Mouse (Mus musculus) MN1 (cell line): ENCODE results near the gene Nlrp10.

Source experiments
- DNase-seq: peaks from one replicate; pipeline ENCODE4 v3.0.0-alpha.2; 2016; ENCODE audit warnings: low spot score

Gene Nlrp10

DNA sequence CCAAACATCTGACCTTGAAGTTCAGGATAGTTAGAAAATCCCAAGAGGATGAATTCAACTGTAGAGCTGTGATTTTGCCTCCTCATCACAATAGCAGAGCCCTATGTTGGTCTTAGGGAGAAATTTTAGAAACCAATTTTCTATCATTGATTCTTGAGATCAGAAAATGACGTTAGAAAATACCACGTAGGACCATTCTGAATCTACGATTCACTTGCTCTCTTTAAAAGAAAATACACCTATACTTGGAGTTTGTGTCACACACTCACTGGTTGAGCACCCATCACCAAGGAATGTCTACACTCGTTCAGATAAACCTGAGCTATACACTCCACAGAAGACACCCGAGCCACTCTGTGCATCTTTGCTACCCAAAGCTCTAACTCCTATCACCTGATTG is 35.7 kb downstream of the Nlrp10 start, which contains the start of gene Olfr519:
TSS of gene Olfr519 (minus strand) at position 101 of the 400 bp plus-strand sequence.
- DNase-seq = no peak

DNA sequence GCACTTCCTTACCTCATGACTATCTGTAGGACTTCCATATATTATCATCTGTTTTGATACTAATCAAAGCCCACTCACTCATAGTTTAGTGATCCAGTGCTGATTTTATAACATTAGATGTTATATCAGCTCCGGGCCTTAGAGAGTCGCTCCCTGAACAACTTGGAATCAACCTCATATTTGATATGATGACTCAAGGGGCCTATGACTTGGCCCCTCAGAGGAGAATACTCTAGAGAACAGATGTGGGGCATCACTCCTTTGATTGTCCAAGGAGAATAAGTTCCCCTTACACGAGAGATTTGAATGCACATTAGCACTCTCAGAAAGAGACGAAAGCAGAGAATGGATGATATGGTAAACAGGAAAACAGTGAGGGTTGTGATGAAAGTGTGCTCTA is 45.1 kb downstream of the Nlrp10 start, which contains the start of gene Olfr518:
TSS of gene Olfr518 (minus strand) at position 101 of the 400 bp plus-strand sequence.
- DNase-seq = no peak

DNA sequence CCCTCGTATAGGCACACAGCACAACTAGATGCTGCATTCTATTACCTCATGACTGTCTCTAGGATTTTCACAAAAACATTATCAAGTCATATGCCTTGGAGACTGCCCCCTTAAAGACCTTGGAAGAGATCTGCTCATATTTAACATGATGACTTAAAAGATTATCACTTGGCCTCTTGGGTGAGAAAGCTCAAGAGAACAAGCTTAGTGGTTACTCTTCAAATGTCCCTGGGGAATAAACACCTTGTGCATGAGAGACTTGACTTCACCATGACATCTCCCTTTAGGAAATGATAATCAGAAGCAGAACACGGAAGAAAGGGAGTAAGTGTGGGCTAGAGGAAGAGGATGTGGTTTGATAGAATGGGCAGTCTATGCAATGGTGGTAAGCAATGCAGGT is 57.7 kb downstream of the Nlrp10 start, which contains the start of gene Olfr517:
TSS of gene Olfr517 (minus strand) at position 101 of the 400 bp plus-strand sequence.
- DNase-seq = no peak
